Mouse (Mus musculus) midbrain, embryonic 16.5 days (tissue): ENCODE measurements at regions not wholly inside any gene's neighbourhood (a gene's known extent, or its start where the extent isn't known, plus 50 kb on each side); places are given as distances from the start of the nearest gene placed in this dataset.

Experiments
- ATAC-seq: fragments of 200-750 bp; cut with Nextera tagmentation; 2 replicates; pipeline ENCODE4 v1.8.0; 2017; ENCODE audit warnings: moderate TSS enrichment
- H3K27ac ChIP-seq: fragments of 300-500 bp; sonication (generic); 2 replicates; pipeline ENCODE4 v1.5.1; 2014; ENCODE audit warnings: mild to moderate bottlenecking, low read length, mixed read lengths
- H3K27me3 ChIP-seq: fragments of 300-500 bp; sonication (generic); 2 replicates; pipeline ENCODE4 v1.6.1; 2014; ENCODE audit warnings: low read depth, low read length, mixed read lengths; ENCODE audit not compliant: control insufficient read depth, insufficient read depth
- H3K36me3 ChIP-seq: fragments of 300-500 bp; sonication (generic); 2 replicates; pipeline ENCODE4 v1.6.1; 2014; ENCODE audit warnings: mild to moderate bottlenecking, low read length, moderate library complexity, mixed read lengths; ENCODE audit not compliant: control insufficient read depth, insufficient read depth
- H3K4me1 ChIP-seq: fragments of 300-500 bp; sonication (generic); 2 replicates; pipeline ENCODE4 v1.6.1; 2014; ENCODE audit warnings: mild to moderate bottlenecking, low read length, mixed read lengths; ENCODE audit not compliant: control insufficient read depth, insufficient read depth
- H3K4me2 ChIP-seq: fragments of 300-500 bp; sonication (generic); 2 replicates; pipeline ENCODE4 v1.6.1; 2014; ENCODE audit warnings: mild to moderate bottlenecking, low read length, mixed read lengths
- H3K4me3 ChIP-seq: fragments of 300-500 bp; sonication (generic); 2 replicates; pipeline ENCODE4 v1.5.1; 2014; ENCODE audit warnings: low read depth, mild to moderate bottlenecking, low read length, moderate library complexity, mixed read lengths
- H3K9ac ChIP-seq: fragments of 300-500 bp; sonication (generic); 2 replicates; pipeline ENCODE4 v1.6.1; 2014; ENCODE audit warnings: low read depth, low read length, mixed read lengths
- H3K9me3 ChIP-seq: fragments of 300-500 bp; sonication (generic); replicated peaks from 2 replicates; pipeline ENCODE4 v1.6.1; 2014; ENCODE audit warnings: mild to moderate bottlenecking, low read length, mixed read lengths; ENCODE audit not compliant: control insufficient read depth, poor library complexity, severe bottlenecking
- WGBS: fragments of 180-500 bp; shearing (Covaris S2); extraction: QIAGEN DNeasy Blood & Tissue Kit; methylation state at CpG from one replicate; pipeline ENCODE4 v1.1.7; 2014; 5-methylcytosine and 5-hydroxymethylcytosine counted together

GRCm38 (mm10) chr12:58557261-58557660 lies 288.2 kb upstream of the Clec14a start:
- no peak overlapping the region for H3K27ac ChIP-seq
- 87% methylated on average over 4 of the region's 4 CpGs for WGBS
- H3K9ac ChIP-seq: no peak overlapping the region
- ATAC-seq: no peak
- H3K27me3 ChIP-seq: no peaks in the 10 kb centered on the region
- H3K4me1 ChIP-seq: no peaks in the 10 kb centered on the region
- no peak overlapping the region for H3K4me3 ChIP-seq
- no peaks in the 10 kb centered on the region for H3K36me3 ChIP-seq
- no peak overlapping the region for H3K4me2 ChIP-seq
- H3K9me3 ChIP-seq: no peaks in the 10 kb centered on the region

GRCm38 (mm10) chr12:58556741-58557140 lies 287.7 kb upstream of the Clec14a start:
- ATAC-seq: no peak

DNA sequence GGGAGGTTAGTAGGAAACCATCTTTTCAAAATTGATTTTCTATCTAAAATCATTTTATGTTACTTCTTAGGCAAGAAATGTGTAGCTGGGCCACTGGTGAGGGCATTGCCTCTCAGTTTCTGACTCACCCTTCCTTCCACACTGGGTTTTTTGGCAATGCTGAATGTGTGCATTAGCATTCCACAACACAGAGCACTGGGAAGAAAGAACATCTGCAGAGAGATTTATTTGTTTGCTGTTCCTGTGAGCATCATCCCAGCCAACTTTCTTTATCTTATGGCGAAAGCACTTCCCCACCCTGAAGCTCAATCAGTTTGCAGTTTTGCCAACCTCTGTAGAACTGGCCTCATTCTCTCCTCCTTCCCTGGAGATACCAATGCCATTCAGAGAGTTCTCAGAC lies 287.0 kb upstream of the Clec14a start:
- ATAC-seq: no peak
- Histone ChIP-seq H3K27me3 (no peaks in the 10 kb centered on the region), H3K4me1 (no peaks in the 10 kb centered on the region), H3K9me3 (no peaks in the 10 kb centered on the region), H3K36me3 (no peaks in the 10 kb centered on the region), H3K9ac (no peak overlapping the region), H3K27ac (no peak overlapping the region), H3K4me2 (no peak overlapping the region), H3K4me3 (no peak overlapping the region)
- WGBS: 80% methylated on average over 1 of the region's 1 CpGs

More at GRCm38 (mm10) chr12:58556741-58557140, 287.7 kb upstream of the Clec14a start:
- no peak overlapping the region for H3K4me2 ChIP-seq
- H3K9me3 ChIP-seq: no peaks in the 10 kb centered on the region
- H3K9ac ChIP-seq: no peak overlapping the region
- H3K27me3 ChIP-seq: no peaks in the 10 kb centered on the region
- H3K4me1 ChIP-seq: no peaks in the 10 kb centered on the region
- no peak overlapping the region for H3K4me3 ChIP-seq
- H3K36me3 ChIP-seq: no peaks in the 10 kb centered on the region
- no peak overlapping the region for H3K27ac ChIP-seq
- WGBS: 90% methylated on average over 4 of the region's 4 CpGs

- H3K27ac ChIP-seq: no peak overlapping the region
- WGBS: 22% methylated on average over 9 of the region's 9 CpGs
- H3K9ac ChIP-seq: no peak overlapping the region
- no peak for ATAC-seq
- H3K4me2 ChIP-seq: 0 out of 2 replicates have a peak overlapping the region, but pooled peaks have one; percentile 5
- no peaks in the 10 kb centered on the region; the same call in 1 of the 2 replicates for H3K4me1 ChIP-seq
- no peaks in the 10 kb centered on the region for H3K27me3 ChIP-seq
- H3K4me3 ChIP-seq: no peak overlapping the region
- H3K9me3 ChIP-seq: no peaks in the 10 kb centered on the region
- H3K36me3 ChIP-seq: no peaks in the 10 kb centered on the region
Measured at GRCm38 (mm10) chr12:58550859-58551761, 282.0 kb upstream of the Clec14a start.

DNA sequence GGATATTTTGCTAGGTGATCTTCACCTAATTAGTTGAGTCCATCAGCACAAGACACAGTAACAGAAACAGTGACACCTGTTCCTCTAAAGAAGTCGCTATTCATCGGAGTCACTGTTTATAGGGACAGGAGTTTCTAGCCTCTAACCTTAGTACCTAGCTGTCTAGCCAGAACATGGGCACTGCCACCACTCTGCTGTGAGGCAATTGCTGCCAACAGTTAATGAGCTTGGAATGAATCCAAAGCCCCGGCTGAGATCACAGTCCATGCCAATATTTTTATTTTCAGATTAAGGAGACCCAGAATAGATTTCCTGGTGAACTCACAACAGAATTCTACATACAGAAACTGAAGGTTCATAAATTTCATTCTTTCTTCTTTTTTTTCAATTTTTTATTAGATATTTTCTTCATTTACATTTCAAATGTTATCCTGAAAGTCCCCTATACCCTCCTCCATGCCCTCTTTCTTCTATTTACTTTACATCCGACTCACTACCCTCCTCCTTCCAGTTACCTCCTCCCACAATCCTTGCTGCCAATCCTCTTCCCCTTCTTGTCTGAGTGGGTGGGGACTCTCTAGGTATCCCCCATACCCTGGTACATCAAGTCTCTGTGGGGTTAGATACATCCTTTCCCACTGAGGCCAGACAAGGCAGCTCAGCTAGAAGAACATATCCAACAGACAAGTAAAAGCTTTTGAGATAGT lies 276.9 kb upstream of the Clec14a start:
- WGBS: 70% methylated on average over 4 of the region's 4 CpGs
- Histone ChIP-seq H3K4me2 (no peak overlapping the region), H3K27me3 (no peaks in the 10 kb centered on the region), H3K9ac (no peak overlapping the region), H3K4me1 (no peaks in the 10 kb centered on the region; the same call in 1 of the 2 replicates), H3K36me3 (no peaks in the 10 kb centered on the region), H3K9me3 (no peaks in the 10 kb centered on the region), H3K27ac (no peak overlapping the region), H3K4me3 (no peak overlapping the region)
- ATAC-seq: no peak

DNA sequence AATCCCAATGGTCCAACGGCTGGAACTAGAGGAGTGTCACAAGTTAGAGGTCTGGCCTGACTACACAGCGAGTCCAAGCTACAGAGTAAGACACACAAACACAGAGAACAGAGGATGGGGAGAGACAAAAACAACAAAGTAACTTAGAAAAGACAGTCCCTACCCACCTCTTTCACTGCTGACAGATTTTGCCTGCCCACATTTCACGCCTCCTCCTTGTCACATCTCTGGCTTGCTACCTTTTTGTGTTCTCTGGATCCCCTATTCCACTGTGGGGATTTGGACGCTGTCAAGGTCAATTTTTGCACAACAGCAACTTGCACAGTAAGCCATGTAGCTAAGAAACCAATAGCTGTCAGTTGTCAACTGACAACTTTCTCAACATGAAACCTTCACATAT lies 275.8 kb upstream of the Clec14a start:
- Histone ChIP-seq H3K4me1 (no peaks in the 10 kb centered on the region), H3K9me3 (no peaks in the 10 kb centered on the region), H3K27ac (no peak overlapping the region), H3K9ac (no peak overlapping the region), H3K4me3 (no peak overlapping the region), H3K27me3 (no peaks in the 10 kb centered on the region), H3K4me2 (no peak overlapping the region), H3K36me3 (no peaks in the 10 kb centered on the region)
- 57% methylated on average over 4 of the region's 4 CpGs for WGBS
- no peak for ATAC-seq

GRCm38 (mm10) chr12:58538305-58538719 lies 269.2 kb upstream of the Clec14a start:
- no peaks in the 10 kb centered on the region for H3K9me3 ChIP-seq
- H3K4me2 ChIP-seq: no peak overlapping the region
- H3K27ac ChIP-seq: no peak overlapping the region
- no peaks in the 10 kb centered on the region for H3K4me1 ChIP-seq
- no peaks in the 10 kb centered on the region for H3K36me3 ChIP-seq
- H3K9ac ChIP-seq: no peak overlapping the region
- WGBS: 69% methylated on average over 5 of the region's 5 CpGs
- no peaks in the 10 kb centered on the region for H3K27me3 ChIP-seq
- no peak overlapping the region for H3K4me3 ChIP-seq
- ATAC-seq: no peak

DNA sequence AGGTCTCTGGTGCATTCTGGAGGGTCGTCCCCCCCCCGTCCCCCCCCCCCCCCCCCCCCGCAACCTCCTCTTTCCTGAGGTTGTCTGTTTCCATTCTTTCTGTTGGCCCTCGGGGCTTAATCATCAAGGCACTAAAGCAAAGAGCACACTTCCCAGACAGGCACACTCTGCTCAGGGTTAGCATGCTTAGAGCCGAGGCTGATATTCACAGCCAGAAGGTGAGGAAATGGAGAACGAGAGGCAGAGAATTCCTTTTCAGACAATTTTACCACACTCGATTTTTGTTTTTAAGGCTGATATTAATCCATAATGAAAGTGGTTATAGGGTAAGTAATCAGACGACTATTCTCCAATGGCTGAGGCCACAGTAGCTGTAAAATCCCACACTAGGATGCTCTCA lies 268.7 kb upstream of the Clec14a start:
- Histone ChIP-seq H3K27ac (no peak overlapping the region), H3K27me3 (no peaks in the 10 kb centered on the region), H3K9me3 (no peaks in the 10 kb centered on the region), H3K4me2 (no peak overlapping the region), H3K9ac (no peak overlapping the region), H3K36me3 (no peaks in the 10 kb centered on the region), H3K4me3 (no peak overlapping the region), H3K4me1 (no peaks in the 10 kb centered on the region)
- ATAC-seq: no peak
- WGBS: 74% methylated on average over 6 of the region's 8 CpGs

DNA sequence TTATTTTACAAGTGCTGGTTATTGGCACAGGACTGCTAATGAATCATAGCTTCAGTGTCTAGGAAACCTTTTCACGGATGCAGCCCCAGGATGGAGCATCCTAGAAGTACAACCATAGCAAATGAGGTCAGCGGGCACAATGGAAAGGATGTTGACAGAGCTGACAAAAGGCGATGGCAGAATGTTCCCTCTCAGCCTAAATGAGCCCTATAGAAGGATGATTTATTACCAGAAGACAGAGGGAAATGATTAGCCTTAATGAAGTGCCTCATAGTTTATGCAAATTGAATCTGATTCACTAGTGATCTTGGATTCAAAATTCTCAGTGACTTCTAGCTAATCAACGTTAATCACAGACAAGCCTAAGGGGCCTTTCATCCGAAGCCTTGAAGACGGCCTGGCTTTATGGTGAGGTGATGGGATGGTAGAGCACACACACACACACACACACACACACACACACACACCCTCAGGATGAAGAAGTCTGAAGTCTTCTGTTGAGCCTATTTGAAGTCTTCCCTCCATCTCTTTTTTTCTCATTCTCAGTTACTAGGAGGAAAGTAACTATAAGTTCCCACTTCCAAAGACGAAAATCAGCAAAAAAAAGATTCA lies 267.4 kb upstream of the Clec14a start:
- Histone ChIP-seq H3K27me3 (no peaks in the 10 kb centered on the region), H3K36me3 (no peaks in the 10 kb centered on the region), H3K9ac (no peak overlapping the region), H3K4me1 (no peaks in the 10 kb centered on the region), H3K4me3 (no peak overlapping the region), H3K4me2 (no peak overlapping the region), H3K27ac (no peak overlapping the region), H3K9me3 (no peaks in the 10 kb centered on the region)
- WGBS: 74% methylated on average over 7 of the region's 7 CpGs
- no peak for ATAC-seq
